Mouse (Mus musculus) liver, embryonic 11.5 days (tissue): ENCODE measurements around the gene AU022252. TPM values are rescaled to one million over a fixed set of nuclear protein-coding genes. Genes with fewer than 3 reads are reported as not detected.
A peak's percentile ranks its signal among the peaks of the same experiment; 100 is the strongest.

Experiments used
- ATAC-seq: fragments of 200-750 bp; cut with Nextera tagmentation; replicated peaks from 2 replicates; pipeline ENCODE4 v1.8.0; 2017; ENCODE audit warnings: moderate number of reproducible peaks, mild to moderate bottlenecking, moderate TSS enrichment, moderate library complexity; ENCODE audit not compliant: low FRiP score
- DNase-seq: peaks from one replicate; pipeline ENCODE4 v3.0.0-alpha.2; 2017; ENCODE audit warnings: low spot score
- H3K27ac ChIP-seq: fragments of 300-500 bp; sonication (generic); 2 replicates; pipeline ENCODE4 v1.5.1; 2014; ENCODE audit warnings: mild to moderate bottlenecking, low read depth, low read length, control low read depth
- H3K27me3 ChIP-seq: fragments of 300-500 bp; sonication (generic); replicated peaks from 2 replicates; pipeline ENCODE4 v1.6.1; 2014; ENCODE audit warnings: low read length, mixed read lengths; ENCODE audit not compliant: control insufficient read depth, insufficient read depth
- H3K36me3 ChIP-seq: fragments of 300-500 bp; sonication (generic); 2 replicates; pipeline ENCODE4 v1.6.1; 2014; ENCODE audit warnings: mild to moderate bottlenecking, low read length, moderate library complexity, mixed read lengths; ENCODE audit not compliant: control insufficient read depth, insufficient read depth
- H3K4me1 ChIP-seq: fragments of 300-500 bp; sonication (generic); replicated peaks from 2 replicates; pipeline ENCODE4 v1.6.1; 2014; ENCODE audit warnings: low read length, mixed read lengths; ENCODE audit not compliant: control insufficient read depth, insufficient read depth
- H3K4me2 ChIP-seq: fragments of 300-500 bp; sonication (generic); 2 replicates; pipeline ENCODE4 v1.6.1; 2014; ENCODE audit warnings: mild to moderate bottlenecking, control low read depth, moderate library complexity
- H3K4me3 ChIP-seq: fragments of 300-500 bp; sonication (generic); 2 replicates; pipeline ENCODE4 v1.5.1; 2014; ENCODE audit warnings: low read depth, low read length, control low read depth
- H3K9ac ChIP-seq: fragments of 300-500 bp; sonication (generic); 2 replicates; pipeline ENCODE4 v1.6.1; 2014; ENCODE audit warnings: low read depth, low read length, control low read depth
- H3K9me3 ChIP-seq: fragments of 300-500 bp; sonication (generic); 2 replicates; pipeline ENCODE4 v1.6.1; 2016; ENCODE audit warnings: low read length, inconsistent platforms, mixed read lengths; ENCODE audit not compliant: control insufficient read depth
- WGBS: fragments of 180-500 bp; shearing (Covaris S2); extraction: QIAGEN DNeasy Blood & Tissue Kit; methylation state at CpG from one replicate; pipeline ENCODE4 v1.1.7; 2014; 5-methylcytosine and 5-hydroxymethylcytosine counted together
- polyA plus RNA-seq: library from polyadenylated mRNA; unstranded; fragments of >200 nt; fragmentation: Nextera tagmentation; extraction: Ambion mirVana; gene quantifications from 2 replicates; pipeline ENCODE4 v1.2.1, GENCODE M21; 2014

Gene AU022252
- polyA plus RNA-seq, 1 experiment from 2014 or later, result 33.3 TPM

GRCm38 (mm10) chr4:119173851-119174453 is 58.6 kb downstream of the AU022252 start, which contains the start of gene Zfp691:
Gene Zfp691 (minus strand): TSS chr4:119174195.
- under 1% methylated on average over 40 of the region's 40 CpGs for WGBS
- H3K9me3 ChIP-seq, result no peaks in the 10 kb centered on the region
- DNase-seq (peak; percentile 88), ATAC-seq (peak; percentile 98)
- peak within 1 kb of the TSS; percentile 78 for H3K4me3 ChIP-seq
- no peak within 1 kb of the TSS for H3K27ac ChIP-seq
- H3K36me3 ChIP-seq, result peaks cover 13% of the 10 kb centered on the region
- peak within 1 kb of the TSS; percentile 85 for H3K9ac ChIP-seq
- peaks cover 10% of the 10 kb centered on the region for H3K4me1 ChIP-seq
- no peaks in the 10 kb centered on the region for H3K27me3 ChIP-seq
- peak within 1 kb of the TSS; percentile 98 for H3K4me2 ChIP-seq

GRCm38 (mm10) chr4:119172919-119173650 is 59.4 kb downstream of the AU022252 start:
- H3K27me3 ChIP-seq, result no peaks in the 10 kb centered on the region
- H3K4me1 ChIP-seq, result peaks cover 10% of the 10 kb centered on the region
- peak overlapping the region; percentile 78 for H3K4me3 ChIP-seq
- no peak for DNase-seq
- H3K9ac ChIP-seq, result peak overlapping the region; percentile 85
- no peaks in the 10 kb centered on the region for H3K9me3 ChIP-seq
- peaks cover 13% of the 10 kb centered on the region for H3K36me3 ChIP-seq
- peak overlapping the region; percentile 98 for H3K4me2 ChIP-seq
- no peak overlapping the region for H3K27ac ChIP-seq
- 34% methylated on average over 18 of the region's 18 CpGs for whole genome bisulfite sequencing
- ATAC-seq, result no peak

GRCm38 (mm10) chr4:119167663-119168062 is 64.8 kb downstream of the AU022252 start:
- ATAC-seq (peak; percentile 33; the same call in 1 of the 2 replicates), DNase-seq (peak; percentile 77)
- no peak overlapping the region for H3K4me3 ChIP-seq
- no peaks in the 10 kb centered on the region for H3K27me3 ChIP-seq
- H3K9ac ChIP-seq, result no peak overlapping the region
- H3K9me3 ChIP-seq, result no peaks in the 10 kb centered on the region
- 5% methylated on average over 4 of the region's 4 CpGs for WGBS
- H3K36me3 ChIP-seq, result peaks cover 9% of the 10 kb centered on the region
- H3K27ac ChIP-seq, result no peak overlapping the region
- H3K4me1 ChIP-seq, result peaks cover 9% of the 10 kb centered on the region; the same call in 1 of the 2 replicates
- no peak overlapping the region for H3K4me2 ChIP-seq

GRCm38 (mm10) chr4:119167068-119167467 is 65.4 kb downstream of the AU022252 start:
- H3K27ac ChIP-seq, result no peak overlapping the region
- DNase-seq (no peak), ATAC-seq (no peak)
- H3K4me1 ChIP-seq, result peaks cover 5% of the 10 kb centered on the region; the same call in 1 of the 2 replicates
- H3K4me3 ChIP-seq, result no peak overlapping the region
- H3K4me2 ChIP-seq, result no peak overlapping the region
- H3K9ac ChIP-seq, result no peak overlapping the region
- H3K9me3 ChIP-seq, result no peaks in the 10 kb centered on the region
- no peaks in the 10 kb centered on the region for H3K27me3 ChIP-seq
- H3K36me3 ChIP-seq, result peaks cover 9% of the 10 kb centered on the region
- 73% methylated on average over 4 of the region's 4 CpGs for WGBS

GRCm38 (mm10) chr4:119165916-119166315 is 66.6 kb downstream of the AU022252 start:
- Histone ChIP-seq H3K27ac (no peak overlapping the region), H3K9me3 (no peaks in the 10 kb centered on the region), H3K27me3 (no peaks in the 10 kb centered on the region), H3K4me3 (no peak overlapping the region), H3K9ac (no peak overlapping the region), H3K4me2 (no peak overlapping the region), H3K36me3 (peaks cover 9% of the 10 kb centered on the region), H3K4me1 (peaks cover 5% of the 10 kb centered on the region; the same call in 1 of the 2 replicates)
- no peak for DNase-seq
- 30% methylated on average over 7 of the region's 7 CpGs for WGBS
- ATAC-seq, result 0 out of 2 replicates have a peak, but pooled peaks have one; percentile 37

- no peak for DNase-seq
- no peak overlapping the region for H3K4me2 ChIP-seq
- no peak overlapping the region for H3K4me3 ChIP-seq
- no peaks in the 10 kb centered on the region for H3K36me3 ChIP-seq
- H3K9ac ChIP-seq, result no peak overlapping the region
- H3K4me1 ChIP-seq, result peaks cover 5% of the 10 kb centered on the region; the same call in 1 of the 2 replicates
- ATAC-seq, result no peak
- H3K9me3 ChIP-seq, result no peaks in the 10 kb centered on the region
- no peaks in the 10 kb centered on the region for H3K27me3 ChIP-seq
- 67% methylated on average over 4 of the region's 4 CpGs for WGBS
- no peak overlapping the region for H3K27ac ChIP-seq
Measured at GRCm38 (mm10) chr4:119162990-119163389, 69.5 kb downstream of the AU022252 start.

GRCm38 (mm10) chr4:119161358-119161757 is 71.2 kb downstream of the AU022252 start:
- H3K4me3 ChIP-seq, result no peak overlapping the region
- no peaks in the 10 kb centered on the region for H3K36me3 ChIP-seq
- no peak overlapping the region for H3K4me2 ChIP-seq
- 65% methylated on average over 3 of the region's 3 CpGs for WGBS
- no peak overlapping the region for H3K27ac ChIP-seq
- H3K9me3 ChIP-seq, result no peaks in the 10 kb centered on the region
- H3K27me3 ChIP-seq, result no peaks in the 10 kb centered on the region
- H3K4me1 ChIP-seq, result 0 out of 2 replicates have a peak, but pooled peaks cover 2% of the 10 kb centered on the region
- ATAC-seq (no peak), DNase-seq (no peak)
- H3K9ac ChIP-seq, result no peak overlapping the region

GRCm38 (mm10) chr4:119157891-119158290 is 74.6 kb downstream of the AU022252 start:
- H3K9me3 ChIP-seq, result no peaks in the 10 kb centered on the region
- 78% methylated on average over 5 of the region's 5 CpGs for WGBS
- ATAC-seq (no peak), DNase-seq (no peak)
- no peak overlapping the region for H3K4me3 ChIP-seq
- H3K27ac ChIP-seq, result no peak overlapping the region
- H3K36me3 ChIP-seq, result no peaks in the 10 kb centered on the region
- no peak overlapping the region for H3K9ac ChIP-seq
- no peaks in the 10 kb centered on the region for H3K27me3 ChIP-seq
- no peaks in the 10 kb centered on the region for H3K4me1 ChIP-seq
- no peak overlapping the region for H3K4me2 ChIP-seq
